Mouse (Mus musculus) layer of hippocampus, adult 9-10 months (tissue): ENCODE measurements around the gene Gm10477.
"Not testable (repeated sequence)": the region's sequence is repeated elsewhere in the genome, so short reads cannot be mapped to it uniquely, and the experiment has no call there.

ENCODE experiments used
- DNase-seq: peaks from one replicate; pipeline ENCODE4 v3.0.0; 2022; ENCODE audit warnings: low spot score

The Gm10477 gene

GRCm38 (mm10) chrX:56524442-56524841 lies at the start of gene Gm10477:
Gene Gm10477, plus strand, starts transcription at chrX:56524742.
- DNase-seq = not testable (repeated sequence)

GRCm38 (mm10) chrX:56477553-56477952 lies 47.0 kb upstream of the Gm10477 start:
- no peak for DNase-seq

DNA sequence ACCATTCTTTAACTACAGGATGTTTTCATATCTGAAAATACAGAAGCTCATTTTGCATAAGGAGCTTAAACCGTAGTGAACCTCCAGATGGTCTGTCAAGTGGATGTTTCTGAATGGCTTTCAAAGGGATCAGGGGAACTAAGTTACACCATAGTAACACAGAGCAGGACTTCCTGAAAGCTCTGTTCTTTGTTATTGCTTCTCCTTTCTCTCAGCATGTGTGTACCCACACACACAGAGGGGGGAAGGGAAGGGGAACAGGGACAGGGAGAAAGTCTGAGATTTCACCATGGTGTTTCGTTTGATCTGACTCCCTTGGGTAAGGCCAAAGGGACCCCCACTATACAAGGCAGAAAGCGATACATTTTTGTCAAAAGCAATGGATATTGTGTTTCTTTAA lies 42.6 kb upstream of the Gm10477 start:
- DNase-seq = no peak

GRCm38 (mm10) chrX:56489758-56490157 lies 34.8 kb upstream of the Gm10477 start:
- DNase-seq = peak; percentile 71

- DNase-seq = no peak
Observed at GRCm38 (mm10) chrX:56497241-56497640, 27.3 kb upstream of the Gm10477 start.

- peak; percentile 30 for DNase-seq
Observed at GRCm38 (mm10) chrX:56531266-56531665, 6.7 kb downstream of the Gm10477 start.

- no peak for DNase-seq
Observed at GRCm38 (mm10) chrX:56537162-56537561, 12.6 kb downstream of the Gm10477 start.

DNA sequence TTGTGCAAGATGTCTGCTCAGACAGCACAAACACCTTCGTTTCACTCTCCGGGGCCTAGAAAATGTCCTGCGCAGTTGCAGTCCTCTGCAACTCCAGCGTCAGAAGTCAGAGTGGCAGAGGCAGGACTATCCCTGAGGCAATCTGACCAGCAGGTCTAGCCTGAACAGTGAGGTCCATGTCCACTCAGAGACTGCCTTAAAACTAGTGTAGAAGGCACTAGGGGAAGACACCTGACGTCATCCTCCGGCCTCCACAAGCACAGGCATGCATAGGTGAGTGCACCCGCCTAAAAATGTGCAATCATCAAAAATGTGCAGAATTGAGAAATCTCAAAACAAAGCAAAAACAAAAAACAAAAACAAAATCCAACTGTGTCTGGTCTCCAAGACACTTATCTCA lies 25.0 kb downstream of the Gm10477 start, which contains the start of gene Gm648:
Gene Gm648, minus strand, starts transcription at position 101 of the 400 bp plus-strand sequence.
- DNase-seq = no peak

GRCm38 (mm10) chrX:56553584-56553983 lies 29.0 kb downstream of the Gm10477 start:
- DNase-seq = no peak

DNA sequence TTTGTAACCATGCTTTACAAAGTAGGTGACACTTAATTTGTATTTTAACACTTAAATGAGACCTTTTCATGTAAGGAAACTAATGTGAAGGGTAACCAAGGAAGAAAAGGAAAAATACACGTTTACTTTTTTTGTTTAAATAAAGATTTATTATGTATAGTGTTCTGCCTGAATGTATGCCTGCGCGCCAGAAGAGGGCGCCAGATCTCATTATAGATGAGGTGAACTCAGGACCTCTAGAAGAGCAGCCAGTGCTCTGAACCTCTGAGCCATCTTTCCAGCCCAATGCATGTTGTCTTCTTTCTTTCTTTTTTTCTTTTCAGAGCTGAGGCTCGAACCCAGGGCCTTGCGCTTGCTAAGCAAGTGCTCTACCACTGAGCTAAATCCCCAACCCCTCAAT lies 47.9 kb downstream of the Gm10477 start:
- DNase-seq = no peak
